Mouse (Mus musculus): ENCODE data around the gene Foxj1. TPM values are rescaled to one million over a fixed set of nuclear protein-coding genes. Genes with fewer than 3 reads are reported as not detected.
"Not testable (repeated sequence)": the region's sequence is repeated elsewhere in the genome, so short reads cannot be mapped to it uniquely, and the experiment has no call there.

The Foxj1 gene
- 1 to 10 TPM; 4.5 to 7.4 (median 6.2) TPM for total RNA-seq (2022)

DNA sequence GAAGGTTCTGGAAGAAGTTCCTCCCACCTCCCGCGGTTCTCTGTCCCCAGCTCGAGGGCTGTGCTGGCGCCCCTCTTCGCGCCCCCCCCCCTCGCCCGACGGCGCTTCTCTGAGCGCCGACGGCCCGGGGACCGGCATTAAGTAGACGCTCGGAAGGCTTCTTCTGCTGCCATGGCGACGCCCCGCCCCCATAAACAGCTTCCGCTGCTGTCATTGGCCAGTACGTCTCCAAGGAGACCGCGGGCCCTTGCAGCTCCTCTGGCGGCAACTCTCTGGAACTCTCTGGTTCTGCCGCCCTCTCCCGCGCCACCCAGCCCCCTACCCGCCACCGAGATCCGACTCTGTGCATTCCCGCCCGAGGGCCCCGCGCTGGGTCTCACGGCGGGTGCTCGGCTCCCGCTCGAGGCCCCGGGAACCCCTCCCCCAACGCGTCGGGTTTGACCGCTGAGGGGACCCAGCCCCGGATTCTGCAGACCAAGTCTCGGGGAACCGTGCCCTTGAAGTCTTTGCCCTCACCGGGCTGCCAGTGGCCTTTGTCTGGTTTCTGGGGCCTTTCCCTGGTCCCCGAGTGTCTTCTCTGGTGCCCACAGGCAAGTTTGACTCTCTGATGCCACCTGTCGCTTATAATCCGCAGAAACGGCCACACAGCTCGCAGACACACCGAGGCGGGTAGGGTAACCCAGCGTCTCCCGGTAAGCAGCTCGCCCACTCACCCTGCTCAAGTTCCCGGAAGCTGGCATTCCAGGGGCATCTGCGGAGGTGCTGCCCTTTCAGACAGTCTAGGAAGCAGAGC, at the start of gene Foxj1:
Gene Foxj1 (minus strand): TSS at position 156 of the 793 bp plus-strand sequence.
- DNase-seq (ENCODE audit: low spot score in 2 of 2), result peak; percentile 94 to 97

DNA sequence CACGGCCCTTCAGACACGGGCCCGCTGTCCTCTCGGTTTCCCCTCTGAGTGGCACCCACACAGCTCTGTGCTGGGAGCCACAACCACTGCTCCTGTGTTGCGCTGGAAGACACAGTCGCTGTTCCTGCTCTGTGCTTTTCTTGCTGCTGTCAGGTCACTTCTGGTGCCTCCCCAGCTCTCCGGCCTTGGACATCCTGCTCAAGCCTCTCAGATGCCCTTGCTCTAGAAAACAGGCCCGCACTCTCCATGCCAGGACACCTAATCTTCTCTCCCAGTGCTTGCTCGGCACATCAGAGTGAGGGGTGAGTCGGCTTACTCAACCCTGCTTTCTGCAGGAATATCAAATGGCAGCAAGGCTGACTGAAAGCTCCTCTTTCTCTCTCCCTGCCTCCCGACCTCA, 49.0 kb upstream of the Foxj1 start:
- no peak for DNase-seq (ENCODE audit: low spot score in 2 of 2)

DNA sequence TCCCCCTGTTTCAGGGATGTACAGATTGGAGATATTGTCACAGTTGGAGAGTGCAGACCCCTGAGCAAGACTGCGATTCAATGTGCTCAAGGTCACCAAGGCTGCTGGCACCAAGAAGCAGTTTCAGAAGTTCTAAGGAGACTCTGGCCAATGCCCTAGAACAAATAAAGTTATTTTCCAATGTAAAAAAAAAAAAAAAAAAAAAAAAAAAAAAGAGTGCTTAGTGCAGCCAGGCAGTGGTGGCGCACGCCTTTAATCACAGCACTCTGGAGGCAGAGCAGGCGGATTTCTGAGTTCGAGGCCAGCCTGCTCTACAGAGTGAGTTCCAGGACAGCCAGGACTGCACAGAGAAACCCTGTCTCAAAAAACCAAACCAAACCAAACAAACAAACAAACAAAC, 47.9 kb upstream of the Foxj1 start:
- not testable (repeated sequence) for DNase-seq (ENCODE audit: low spot score in 2 of 2)

DNA sequence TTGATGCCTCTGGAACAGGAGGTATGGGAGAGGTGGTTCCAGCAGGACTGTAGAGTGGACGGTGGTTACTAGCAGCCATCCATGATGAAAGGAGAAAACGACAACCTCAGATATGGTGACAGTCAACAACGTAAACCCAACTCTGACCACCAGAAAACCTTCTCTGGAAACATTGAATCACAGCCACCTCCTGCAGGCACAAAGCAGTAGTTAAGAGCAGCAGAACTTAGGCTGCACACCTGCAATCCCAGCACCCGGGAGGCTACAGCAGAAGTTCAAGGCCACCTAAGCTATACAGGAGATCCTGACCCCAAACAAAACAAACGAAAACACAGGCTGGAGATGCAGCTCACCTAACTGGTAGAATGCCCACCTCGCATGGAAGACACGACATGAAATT, 45.6 kb upstream of the Foxj1 start:
- no peak for DNase-seq (ENCODE audit: low spot score in 2 of 2)

DNA sequence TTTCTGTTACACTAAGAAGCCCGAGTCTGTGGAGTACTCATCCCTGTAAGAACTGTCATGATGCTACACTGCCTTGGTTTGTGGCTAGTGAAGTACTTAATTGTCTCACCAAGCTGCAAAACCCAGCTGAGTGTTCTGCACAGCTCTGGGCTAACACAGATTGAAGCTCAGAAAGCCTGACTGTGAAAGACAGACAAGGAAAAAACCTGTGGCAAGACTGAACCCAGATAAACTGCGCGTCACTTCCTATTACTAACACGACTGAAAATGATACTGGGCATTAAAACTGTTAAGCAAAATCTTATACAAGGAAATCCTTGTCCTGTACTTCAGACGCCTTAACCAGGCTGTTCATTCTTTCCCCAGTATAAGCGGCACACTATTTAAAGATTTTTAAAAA, 44.3 kb upstream of the Foxj1 start:
- no peak for DNase-seq (ENCODE audit: low spot score in 2 of 2)

DNA sequence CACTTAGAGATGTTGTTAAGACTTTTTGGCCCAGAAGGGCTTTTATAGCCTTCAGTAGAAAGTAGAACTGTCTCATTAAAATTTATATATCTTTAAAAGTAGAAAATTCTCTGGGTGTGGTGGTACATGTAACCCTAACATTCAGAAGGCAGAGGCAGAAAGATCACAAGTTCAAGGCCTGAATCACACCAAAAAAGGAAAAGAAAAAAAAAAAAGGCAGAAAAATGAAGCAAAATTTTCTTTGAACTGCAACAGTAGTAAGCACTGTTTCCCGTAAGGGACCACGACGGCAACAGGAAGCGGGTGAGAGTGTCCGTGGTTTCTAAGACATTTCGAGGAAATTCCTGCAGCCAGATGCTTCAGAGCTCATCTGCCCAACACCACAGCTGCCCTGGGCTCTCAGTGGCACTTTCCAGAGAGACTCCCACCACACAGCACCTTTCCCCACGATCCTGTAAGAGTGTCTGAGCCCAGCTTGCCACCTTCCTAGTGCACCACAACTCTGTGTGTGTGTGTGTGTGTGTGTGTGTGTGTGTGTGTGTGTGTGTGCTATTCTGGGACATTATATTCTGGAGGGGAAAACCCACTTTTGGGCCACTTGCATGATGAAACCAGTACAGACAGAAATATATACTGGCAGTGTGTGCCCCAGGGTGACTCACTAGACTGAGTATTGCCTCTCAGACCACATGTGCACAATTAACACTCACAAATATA, 41.9 kb upstream of the Foxj1 start:
- no peak for DNase-seq (ENCODE audit: low spot score in 2 of 2)

DNA sequence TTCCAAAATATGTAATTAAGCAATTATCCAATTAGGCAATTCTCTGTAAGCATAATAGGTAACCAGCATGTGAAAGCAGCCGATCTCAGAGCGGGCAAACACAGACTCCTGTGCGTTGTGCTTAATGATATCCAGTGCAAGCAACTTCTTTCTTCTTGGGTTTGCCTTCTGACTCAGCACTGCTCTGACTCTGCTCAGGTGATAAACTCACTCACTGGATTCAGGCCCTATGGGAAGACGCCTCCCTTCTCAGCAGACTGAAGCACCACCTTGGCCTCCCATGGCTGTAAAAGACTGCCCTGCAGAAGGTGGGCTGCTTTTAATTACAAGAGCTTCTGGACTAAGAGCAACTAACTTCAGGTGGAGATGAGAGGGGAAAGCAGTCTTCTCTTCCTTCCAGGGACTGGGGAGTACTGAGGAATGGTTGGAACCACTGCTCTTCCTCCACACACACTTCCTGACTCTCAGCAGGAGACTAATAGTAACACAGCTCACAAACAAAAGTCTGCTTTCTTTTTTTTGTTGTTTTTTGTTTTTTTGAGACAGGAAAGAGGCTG, 36.8 kb upstream of the Foxj1 start:
- DNase-seq (ENCODE audit: low spot score in 2 of 2), result no peak

DNA sequence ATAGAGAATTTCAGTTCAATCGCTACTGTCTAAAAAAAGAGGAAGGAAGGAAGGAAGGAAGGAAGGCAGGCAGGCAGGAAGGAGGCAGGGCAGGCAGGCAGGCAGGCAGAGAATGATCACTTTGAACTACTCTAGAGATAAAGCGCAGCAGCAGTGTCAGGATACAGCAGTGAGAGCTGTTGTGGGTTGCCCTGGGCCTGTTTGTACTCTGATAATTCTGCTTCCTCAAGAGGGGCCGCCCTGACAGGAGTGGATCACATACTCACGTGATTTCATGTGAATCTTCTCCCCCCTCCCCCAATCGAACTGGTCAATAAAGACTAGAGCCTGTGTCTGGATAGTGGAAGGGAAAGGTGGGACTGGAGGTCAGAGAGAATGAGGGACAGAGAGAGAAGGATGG, 34.4 kb upstream of the Foxj1 start:
- DNase-seq (ENCODE audit: low spot score in 2 of 2), result no peak

DNA sequence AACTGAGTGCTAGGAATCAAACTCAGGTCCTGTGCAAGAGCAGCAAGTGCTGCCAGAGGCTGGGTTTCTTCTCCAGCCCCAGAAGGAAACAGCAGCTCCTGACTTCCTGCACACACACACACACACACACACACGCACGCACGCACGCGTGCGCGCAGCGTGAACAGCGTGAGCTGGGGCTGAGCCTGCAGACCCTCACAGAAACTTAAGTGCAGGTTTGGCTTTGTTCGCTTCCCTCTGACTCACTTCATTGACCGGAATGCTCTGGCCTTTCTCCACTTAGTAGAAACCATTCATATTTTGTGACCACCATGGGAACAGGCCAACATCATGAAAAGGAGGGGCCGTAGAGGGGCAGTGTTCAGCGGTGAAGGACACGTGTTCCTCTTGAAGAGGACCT, 33.9 kb upstream of the Foxj1 start:
- no peak for DNase-seq (ENCODE audit: low spot score in 2 of 2)

DNA sequence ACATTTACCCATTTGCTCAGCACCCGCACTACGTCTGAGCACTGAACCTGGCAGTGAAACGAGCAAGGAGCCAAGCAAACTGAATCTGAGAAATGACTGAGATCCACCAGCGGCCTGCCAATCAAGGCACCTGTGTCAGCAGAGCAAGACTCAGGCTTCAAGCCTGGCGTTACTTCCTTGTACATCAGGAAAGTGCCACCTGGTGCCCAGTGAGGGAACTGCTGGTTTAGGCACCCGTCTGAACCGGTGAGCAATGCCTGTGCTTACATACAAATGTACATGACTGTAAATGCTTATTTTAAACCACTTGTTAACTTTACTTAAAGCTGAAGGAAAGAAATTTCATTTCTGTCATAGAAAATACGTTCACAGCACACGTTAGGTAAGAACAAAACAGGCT, 32.9 kb upstream of the Foxj1 start:
- peak; percentile 57 to 80 for DNase-seq (ENCODE audit: low spot score in 2 of 2)

DNA sequence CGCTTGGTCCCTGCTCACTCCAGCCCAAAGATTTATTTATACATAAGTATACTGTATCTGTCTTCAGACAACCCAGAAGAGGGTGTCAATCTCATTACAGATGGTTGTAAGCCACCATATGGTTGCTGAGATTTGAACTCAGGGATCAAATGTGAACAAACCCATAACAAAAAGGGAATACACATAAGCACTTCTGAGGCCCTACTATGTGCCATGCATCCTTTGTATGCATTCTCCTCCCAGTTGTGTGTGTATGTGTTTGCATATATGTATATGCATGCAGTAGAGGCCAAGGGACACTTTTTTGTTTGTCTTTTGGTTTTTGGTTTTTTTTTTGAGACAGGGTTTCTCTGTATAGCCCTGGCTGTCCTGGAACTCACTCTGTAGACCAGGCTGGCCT, 31.4 kb upstream of the Foxj1 start:
- no peak for DNase-seq (ENCODE audit: low spot score in 2 of 2)

DNA sequence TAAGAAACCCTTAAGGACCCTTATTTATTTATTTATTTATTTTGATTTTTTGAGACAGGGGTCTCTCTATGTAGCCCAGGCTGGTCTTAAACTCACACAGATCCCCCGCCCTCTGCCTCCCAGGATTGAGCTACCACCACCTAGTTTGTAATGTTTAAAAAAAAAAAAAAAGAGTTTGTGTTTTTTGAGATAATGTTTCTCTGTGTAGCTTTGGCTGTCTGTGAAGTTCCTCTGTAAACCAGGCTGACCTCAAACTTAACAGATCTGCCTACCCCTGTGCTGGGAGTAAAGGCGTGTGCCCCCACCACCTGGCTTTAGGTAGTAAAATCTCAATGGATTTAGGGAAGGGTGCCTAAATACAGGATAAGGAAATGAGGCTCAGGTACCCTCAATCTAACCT, 30.9 kb upstream of the Foxj1 start:
- no peak for DNase-seq (ENCODE audit: low spot score in 2 of 2)

DNA sequence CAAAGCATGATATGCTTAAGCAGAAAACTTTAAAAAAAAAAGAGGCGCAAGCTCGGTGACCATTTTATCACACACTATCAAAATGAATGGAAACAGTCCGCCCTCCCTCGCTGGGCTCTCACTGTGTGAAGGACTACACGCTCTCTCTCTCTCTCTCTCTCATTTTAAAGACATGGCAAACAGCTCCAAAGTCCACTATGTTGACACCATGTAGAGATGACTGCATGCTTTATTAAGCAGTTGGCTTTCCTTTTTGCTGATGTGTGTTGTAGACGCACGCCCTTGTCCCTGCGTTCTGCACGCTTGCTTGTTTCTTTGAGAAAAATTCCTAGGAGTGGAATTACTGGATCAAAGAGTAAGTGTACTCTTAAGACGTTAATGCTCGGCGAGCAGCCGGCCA, 30.2 kb upstream of the Foxj1 start:
- no peak for DNase-seq (ENCODE audit: low spot score in 2 of 2)

DNA sequence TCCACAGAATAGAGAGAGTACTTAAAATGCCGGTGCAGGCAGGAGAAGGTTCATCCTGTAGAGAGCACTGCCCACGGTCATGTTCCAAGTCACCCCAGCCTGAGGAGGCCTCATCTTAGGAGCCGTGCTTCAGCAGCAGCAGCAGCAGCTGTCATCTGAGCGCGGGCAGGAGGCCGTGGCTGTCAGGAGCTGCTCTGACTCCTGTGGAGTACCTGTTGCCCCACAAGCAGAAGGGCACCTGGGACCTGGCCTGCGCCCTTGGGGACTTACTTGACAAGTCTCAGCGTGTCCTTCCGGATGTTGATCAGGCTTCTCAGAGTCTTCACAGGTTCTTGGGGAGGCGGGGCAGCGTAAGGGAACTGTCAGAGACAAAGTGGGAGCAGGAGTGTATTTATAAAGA, 26.8 kb upstream of the Foxj1 start:
- DNase-seq (ENCODE audit: low spot score in 2 of 2), result no peak

DNA sequence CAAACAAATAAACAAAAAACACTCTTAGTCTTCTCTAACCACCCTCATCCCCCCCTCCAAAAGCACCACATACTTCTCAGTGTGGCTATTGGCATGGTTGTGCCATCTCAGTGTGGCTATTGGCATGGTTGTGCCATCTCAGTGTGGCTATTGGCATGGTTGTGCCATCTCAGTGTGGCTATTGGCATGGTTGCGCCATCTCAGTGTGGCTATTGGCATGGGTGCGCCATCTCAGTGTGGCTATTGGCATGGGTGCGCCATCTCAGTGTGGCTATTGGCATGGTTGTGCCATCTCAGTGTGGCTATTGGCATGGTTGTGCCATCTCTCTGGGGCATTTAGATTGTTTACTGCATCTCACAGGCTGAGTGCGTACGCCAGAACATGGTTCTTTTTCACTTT, 25.7 kb upstream of the Foxj1 start:
- DNase-seq (ENCODE audit: low spot score in 2 of 2), result not testable (repeated sequence)

DNA sequence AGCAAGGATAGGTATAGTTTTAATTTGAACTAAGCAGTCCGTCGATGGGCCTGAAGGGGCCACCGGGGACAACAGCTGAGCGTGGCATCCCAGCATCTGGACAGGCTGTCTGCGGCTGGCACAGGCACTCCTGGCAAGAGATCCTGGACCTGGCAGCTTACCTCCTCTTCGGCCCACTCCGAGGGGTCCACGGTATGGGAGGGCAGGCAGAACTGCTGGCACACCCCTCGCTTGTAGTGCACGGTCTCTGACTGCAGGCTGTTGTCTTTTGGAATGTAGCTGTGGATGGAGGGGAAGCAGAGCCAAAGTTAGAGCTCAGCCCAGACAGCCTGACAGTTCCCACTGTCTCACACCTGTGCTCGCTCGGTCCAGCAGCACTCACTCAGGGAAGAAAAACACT, 24.5 kb upstream of the Foxj1 start:
- DNase-seq (ENCODE audit: low spot score in 2 of 2), result no peak

DNA sequence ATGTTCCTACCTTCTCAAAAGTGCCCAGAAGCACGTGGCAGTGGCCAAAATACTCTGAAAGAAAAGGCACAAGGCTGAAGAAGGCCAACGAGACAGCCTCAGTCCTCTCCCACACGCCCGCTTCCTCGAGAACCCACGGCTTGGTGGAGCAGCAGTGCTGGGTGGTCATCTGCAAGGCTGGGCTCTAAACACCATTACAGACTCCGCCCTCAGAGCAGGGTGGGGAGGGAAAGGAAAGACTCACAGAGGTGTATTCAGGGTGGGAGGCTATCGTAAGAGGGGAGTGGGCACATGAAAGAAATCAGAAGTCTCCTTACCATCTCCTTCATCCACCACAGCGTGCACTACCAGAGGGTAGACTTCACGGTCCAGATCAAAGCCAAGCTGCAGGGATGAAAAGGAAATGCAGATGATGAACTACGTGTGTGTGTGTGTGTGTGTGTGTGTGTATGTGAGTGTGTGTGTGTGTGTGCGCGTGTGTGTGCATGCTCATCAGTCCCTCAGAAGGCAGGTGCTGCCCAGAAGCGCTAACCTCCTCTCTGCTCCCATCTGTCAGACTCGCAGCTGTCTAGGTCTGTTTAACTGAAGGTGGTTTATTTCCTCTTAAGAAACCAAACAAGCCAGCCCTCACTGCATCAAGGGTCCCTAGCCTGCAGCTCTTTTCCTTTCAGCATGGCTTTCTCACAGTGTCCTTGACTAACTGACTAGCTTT, 23.9 kb upstream of the Foxj1 start:
- no peak for DNase-seq (ENCODE audit: low spot score in 2 of 2)

DNA sequence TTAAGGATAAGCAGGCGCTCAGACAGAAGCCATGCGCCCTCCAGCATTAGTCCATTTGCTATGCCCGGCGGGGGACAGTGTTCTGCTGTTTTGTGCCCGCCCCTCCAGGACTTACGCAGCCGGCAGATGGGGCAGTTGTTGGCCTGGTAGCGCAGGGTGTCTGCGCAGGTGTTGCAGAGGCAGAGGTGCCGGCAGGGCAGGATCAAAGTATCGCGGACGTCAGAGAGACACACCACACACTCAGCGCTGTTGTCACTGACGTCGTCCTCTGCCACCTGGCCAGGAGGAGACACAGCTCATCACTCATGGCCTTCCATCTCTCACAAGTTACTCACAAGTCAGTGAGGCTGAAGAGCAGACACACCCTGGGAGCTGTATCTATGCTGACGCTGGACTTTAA, 19.3 kb upstream of the Foxj1 start:
- no peak for DNase-seq (ENCODE audit: low spot score in 2 of 2)

DNA sequence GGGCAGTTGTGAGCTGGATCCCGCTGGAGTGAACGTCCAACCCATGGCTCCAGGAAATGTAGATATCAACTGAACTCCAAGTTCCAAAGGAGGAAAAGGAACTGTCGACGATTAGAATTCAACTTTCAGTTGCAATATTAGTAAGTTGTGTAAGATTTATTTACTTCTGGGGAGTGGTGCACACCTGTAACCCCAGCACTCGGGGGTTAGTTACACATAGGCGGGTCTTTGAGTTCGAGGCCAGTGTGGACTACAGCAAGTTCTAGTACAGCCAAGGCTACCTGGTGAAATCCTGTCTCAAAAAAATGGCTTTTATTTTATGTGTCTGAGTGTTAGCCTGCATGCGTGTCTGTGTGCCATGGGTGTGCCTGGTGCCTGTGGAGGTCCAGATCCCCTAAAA, 18.3 kb upstream of the Foxj1 start:
- no peak for DNase-seq (ENCODE audit: low spot score in 2 of 2)

DNA sequence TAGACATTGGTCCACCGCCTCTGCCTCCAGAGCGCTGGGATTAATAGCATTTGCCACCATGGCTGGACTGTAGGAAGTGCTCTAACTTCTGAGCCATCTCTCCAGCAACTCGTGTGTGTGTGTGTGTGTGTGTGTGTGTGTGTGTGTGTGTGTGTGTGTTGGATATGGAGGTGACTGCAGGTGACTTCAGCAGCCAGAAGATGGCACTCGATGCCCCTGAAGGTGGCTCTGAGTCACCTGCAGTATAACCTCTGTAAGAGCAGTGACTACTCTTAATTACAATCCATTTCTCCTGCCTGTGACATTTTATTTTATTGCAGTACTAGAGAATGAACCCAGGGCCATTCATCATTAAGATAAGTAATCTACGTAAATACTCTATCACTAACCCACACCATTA, 16.1 kb upstream of the Foxj1 start:
- DNase-seq (ENCODE audit: low spot score in 2 of 2), result no peak

DNA sequence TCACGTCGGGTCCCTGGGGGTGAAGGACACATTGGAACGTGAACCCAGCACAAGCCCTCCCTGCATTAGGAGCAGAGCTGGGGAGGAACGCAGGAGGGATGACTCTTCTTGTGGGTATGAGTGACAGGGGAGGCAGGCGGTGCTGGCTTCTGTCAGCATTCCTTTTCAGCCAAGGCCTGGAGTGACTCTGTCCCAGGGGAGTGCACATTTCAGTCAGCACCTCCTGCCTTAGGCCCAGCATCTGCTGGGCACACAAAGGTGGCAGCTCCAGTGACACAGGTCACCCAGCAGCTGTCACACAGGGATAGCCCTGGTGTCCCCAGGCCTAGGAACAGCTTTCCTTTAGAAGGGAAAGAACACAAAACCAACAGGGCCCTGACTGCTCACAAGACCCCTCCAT, 12.8 kb upstream of the Foxj1 start:
- DNase-seq (ENCODE audit: low spot score in 2 of 2), result no peak

DNA sequence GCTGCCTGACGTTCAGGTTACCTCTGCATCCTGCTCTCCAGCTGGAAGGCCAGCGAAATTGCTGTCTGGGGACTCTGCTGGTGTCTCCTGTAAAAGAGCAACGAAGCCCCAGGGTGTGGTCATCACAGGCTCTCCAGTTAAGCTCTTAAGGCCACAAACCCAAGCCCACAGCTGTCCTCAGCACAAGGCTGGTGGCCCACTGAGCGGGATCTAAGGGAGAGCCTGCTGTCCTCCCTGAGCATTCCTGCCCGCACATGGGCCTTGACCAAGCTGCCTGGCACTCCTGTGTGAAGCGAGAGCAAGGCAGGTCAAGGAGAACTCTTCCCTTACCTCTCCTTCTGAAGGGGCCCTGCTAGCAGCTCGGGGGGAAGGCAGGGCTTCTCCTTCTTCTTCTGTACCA, 11.8 kb upstream of the Foxj1 start:
- DNase-seq (ENCODE audit: low spot score in 2 of 2), result no peak

Data from layer of hippocampus, adult 8-10 months (tissue).